Mouse (Mus musculus): Measurements from ENCODE around the gene Trim23.
"Not testable (repeated sequence)": the region's sequence is repeated elsewhere in the genome, so short reads cannot be mapped to it uniquely, and the experiment has no call there.

The Trim23 gene

DNA sequence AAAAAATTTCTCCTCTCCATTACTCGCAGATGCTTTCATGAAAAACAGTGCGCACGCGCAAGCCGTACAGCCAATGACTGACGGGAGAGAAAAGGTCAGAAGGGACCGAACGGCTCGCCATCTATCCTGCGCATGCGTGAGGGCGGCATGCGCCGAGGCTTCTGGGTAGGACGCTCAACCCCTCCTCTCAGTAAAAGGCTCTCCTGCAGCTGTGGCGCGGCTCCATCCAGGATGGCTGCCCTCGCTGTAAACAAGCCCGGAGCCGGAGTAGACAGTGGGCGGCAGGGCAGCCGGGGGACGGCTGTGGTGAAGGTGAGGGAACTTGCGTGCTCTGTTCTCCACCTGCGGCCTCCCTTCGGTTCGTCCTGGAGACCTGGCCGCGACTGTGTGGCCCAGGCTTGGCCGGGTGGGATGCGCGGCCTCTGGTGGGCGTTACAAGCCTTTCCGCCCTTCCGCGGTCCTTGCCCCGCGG lies at the start of gene Trim23:
Gene Trim23, plus strand, starts transcription at position 148 of the 472 bp plus-strand sequence.
- peak; percentile 95 to 96 for DNase-seq (ENCODE audit: low spot score in 2 of 2)

DNA sequence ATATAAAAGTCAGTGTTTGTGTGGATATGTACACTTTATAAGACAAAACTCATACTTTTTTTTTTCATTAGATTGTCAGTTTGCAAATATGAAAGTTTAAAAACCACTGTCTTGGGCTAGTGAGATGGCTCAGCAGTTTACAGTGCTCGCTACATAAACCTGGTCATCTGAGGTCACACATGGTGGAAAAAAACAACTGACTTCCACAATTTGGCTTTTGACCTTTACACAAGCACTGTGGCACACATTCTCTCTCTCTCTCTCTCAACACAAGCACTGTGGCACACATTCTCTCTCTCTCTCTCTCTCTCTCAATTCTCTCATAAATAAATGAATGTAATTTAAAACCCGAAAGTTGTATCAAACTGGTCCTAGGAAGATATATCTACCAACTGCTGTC lies 46.0 kb upstream of the Trim23 start:
- no peak for DNase-seq (ENCODE audit: low spot score in 2 of 2)

DNA sequence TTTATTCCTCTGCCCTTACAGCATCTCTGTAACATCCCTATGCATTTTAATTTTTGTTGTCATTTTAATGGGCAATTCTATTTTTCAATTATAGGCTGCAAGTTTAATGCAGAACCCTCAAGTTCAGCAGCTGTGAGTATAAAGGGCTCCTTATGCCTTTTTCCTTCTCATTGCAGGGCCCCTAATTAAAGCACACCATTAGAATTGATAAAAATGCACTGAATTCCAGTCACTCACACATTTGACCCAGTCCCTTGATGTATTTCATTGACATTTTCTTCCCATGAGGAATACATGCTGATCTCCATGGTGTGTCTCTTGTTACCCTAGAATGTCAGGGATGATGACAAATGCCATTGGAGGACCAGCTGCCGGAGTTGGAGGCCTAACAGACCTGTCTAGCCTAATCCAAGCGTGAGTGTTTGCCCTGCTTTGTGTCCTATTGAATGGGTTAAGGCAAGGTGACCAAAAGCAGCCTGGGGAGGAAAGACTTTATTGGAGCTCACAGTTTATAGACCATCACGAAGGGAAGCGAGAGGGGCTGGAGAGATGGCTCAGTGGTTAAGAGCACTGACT lies 44.0 kb upstream of the Trim23 start:
- no peak for DNase-seq (ENCODE audit: low spot score in 2 of 2)

DNA sequence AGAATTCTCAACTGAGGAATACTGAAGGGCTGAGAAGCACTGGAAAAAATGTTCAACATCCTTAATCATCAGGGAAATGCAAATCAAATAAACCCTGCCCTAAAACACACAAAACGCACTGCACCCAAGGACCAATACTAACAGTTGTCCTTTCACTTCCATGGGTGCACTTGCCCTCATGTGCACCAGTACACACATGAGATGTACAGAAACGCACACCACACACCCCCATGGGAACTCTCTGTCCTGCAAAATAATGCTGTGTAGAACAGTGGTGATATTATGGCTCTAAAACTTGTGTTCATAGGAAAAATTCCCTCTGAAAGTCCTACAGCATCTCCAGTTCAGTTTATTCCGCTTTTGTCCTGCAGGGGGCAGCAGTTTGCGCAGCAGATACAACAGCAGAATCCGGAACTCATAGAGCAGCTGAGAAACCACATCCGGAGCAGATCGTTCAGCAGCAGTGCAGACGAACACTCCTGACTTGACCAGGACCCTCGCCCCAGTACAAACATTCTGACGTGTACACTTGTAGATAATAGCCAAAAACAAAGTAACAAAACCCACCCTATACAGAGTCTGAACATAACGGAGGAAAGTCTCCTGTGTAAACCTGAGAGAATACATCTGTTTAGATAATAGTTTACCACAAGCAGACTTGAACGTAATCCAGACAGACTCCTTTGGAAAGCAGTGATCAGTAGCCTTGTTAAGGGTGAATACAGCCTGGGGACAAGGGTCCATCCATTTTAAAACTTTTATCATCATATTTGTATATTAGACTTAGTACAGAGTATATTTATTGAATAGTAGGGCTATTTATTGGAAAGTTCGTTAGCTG lies 39.0 kb upstream of the Trim23 start:
- DNase-seq (ENCODE audit: low spot score in 2 of 2) = peak; percentile 69 to 77

DNA sequence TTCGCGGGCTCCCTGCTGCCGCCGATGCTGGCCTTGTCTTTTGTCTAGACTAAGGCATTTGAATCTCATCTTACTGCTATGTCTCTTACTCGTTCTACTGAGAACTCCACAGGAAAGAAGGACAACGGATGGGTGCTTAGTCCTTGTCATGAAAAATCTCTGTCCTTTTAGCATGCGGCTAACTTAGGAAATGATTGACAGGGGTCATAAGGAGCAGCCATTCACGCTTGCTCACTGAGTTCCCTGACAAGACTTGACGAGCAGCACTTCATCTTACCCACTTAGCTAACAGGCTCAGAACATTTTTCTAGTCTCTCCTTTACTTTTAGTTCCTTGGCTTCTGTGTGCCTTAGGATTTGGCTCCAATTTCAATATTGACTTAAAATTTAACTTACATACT lies 33.7 kb upstream of the Trim23 start:
- DNase-seq (ENCODE audit: low spot score in 2 of 2) = no peak

DNA sequence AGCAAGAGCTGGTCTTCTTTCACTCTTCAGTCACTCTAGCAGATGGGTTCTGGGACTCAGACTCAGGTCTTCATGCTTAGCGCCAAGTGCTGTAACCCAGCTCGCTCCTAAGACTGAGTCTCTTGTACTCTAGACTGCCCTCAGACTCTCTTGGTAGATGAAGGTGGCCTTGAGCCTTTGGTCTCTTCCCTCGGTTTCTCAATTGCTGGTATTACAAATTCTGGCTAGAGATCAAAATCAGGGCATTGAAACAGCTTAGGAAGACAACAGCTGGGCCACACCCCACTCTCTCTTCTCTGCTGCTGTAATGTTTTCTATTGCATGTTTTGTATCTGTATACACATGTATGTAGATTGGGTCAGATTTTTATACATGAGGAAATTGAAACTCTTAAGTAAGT lies 33.0 kb upstream of the Trim23 start:
- no peak for DNase-seq (ENCODE audit: low spot score in 2 of 2)

DNA sequence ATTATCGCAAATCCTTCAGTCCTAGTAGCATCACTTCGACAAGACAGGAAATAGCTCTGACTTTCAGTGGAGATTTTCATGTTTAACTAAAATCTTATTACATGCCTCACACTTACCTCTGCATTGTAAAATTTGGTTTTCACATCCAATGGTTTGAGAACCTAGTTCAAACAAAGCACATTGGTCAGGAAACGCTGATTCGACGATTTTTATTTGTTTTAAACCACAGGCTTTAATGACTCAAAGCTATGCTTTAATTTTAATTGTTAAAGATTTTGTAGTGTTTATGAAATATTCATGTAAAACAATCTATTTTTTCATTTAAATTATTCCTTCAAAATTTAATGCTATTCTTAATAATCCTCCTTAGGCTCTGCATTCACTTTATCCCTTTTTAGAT lies 24.4 kb upstream of the Trim23 start:
- DNase-seq (ENCODE audit: low spot score in 2 of 2) = no peak

DNA sequence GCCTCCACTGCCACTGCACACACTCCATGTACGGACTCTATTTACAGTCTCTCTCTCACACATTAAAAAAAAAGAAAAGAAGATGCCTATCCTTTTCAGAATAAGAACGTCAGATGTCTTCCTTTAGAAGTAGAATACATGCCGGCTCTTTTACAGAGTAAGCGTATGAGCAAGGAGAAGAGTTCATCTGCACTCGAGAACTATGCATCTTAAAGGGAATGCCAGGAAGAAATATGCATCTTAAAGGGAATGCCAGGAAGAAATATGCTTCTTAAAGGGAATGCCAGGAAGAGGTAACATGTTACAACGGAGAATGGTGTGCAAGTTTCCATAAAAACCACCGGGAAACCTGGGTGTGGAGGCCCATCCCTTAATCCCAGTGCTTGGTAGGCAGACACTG lies 23.5 kb upstream of the Trim23 start:
- no peak for DNase-seq (ENCODE audit: low spot score in 2 of 2)

DNA sequence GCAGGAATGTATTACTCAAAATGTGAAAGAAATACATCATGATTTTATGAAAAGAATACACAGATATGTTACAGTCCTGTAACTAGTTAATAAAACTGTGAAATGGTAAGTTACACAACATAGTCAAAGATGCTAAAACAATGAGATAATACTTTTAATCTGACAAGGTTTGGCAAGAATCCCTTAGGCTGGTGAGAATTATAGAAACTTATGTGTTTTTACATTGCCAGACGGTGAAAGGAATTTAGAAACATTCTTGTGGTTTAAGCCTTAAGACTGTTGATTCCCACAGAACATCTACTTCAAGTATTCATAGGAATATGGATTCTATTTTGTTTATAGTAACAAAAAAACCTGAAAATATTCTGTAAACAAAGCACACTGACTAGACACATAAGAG lies 22.9 kb upstream of the Trim23 start:
- no peak for DNase-seq (ENCODE audit: low spot score in 2 of 2)

DNA sequence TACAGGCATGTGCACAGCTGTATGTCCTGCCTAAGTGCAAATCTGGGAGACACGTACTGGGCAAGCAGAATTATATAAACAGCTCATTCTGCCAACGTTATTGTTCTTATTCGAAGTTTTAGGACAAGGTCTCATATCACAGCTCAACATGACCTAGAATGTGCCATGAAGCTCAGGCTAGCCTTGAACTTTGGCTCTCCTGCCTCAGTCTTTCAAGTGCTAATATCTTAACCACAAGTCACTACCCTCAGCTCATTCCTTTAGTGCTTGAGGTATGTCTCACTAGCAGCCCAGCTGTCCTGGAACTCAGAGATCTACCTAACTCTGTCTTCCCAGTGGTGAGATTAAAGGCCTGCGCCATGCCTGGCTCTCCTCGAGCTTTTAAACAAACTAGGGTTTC lies 6.9 kb upstream of the Trim23 start:
- DNase-seq (ENCODE audit: low spot score in 2 of 2) = no peak

DNA sequence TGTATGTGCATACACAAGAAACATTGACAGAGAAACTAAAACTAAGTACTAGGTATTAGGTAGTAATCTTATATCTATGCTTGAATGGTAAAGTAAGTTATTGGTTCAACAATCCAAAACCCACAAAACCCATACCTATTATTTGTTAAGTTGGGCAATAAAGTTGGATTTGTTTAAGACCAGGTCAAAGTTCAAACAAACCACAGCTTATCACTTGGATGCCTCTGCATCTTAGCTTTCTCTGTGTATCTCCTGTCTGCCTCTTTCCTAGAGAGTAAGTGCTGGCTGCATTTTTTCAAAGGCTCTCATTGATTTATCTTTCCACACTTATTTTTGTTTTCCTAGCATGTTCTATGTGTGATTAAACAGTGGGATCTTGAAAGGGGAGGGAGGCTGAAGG lies 6.1 kb upstream of the Trim23 start:
- no peak for DNase-seq (ENCODE audit: low spot score in 2 of 2)

DNA sequence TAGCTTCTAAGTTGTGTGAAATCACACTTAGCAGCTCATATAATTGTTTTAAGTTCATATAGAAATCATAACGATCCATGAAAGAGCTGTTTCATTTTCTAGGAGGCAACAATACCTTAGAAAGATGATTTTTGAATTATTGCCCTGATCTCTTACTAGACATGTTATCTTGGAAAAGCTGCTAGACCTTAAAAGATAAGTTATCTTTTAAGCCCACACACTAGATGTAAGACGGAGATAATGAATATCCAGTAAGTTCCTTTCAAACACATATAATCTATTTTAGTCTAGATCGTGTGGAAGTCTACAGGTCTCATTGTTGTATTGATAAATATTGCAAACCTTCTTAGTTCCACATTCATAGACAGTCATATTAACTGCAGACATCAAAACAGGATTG lies 1.7 kb upstream of the Trim23 start:
- DNase-seq (ENCODE audit: low spot score in 2 of 2) = no peak

DNA sequence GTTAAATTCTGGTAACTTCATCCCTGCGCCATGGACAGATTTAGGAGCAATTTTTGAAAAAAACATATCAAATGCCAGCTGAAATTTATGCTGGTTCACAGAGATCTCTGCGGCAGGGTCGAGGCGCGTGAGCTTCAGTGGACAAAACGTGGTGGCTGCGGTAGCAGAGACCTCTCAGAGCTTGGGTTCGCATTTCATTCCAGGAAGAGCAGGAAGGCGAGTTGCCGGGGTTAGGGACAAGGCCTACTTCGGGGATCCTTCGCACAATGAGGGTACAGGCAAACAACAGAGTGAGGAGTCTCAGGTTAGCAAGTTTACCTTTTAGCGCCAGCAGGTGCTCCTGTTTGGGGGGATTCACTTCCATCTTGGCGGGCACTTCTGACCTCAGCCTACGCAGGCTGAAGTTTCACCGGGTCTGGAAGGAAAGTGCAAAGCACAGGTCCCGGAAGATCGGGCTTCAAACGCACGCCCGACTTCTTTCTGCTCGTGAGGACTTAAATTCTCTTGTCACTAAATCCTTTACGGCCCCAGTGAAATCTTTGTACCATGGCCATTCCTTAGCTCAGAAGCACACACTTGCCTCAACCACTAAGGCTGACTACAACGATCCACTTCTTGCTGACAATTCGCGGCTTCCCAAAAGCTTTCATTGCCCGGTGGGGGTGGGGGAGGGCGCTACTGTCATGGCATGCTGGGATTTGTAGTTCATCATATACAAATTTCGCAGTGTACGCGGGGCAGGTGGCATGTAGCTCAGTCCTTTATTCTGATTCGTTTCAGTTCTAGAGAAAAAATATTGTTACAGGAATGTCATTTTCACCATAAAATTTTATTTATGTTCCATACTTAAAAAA lies 574 bp upstream of the Trim23 start, which contains the start of gene Trappc13:
Gene Trappc13, minus strand, starts transcription at position 674 of the 854 bp plus-strand sequence.
- peak in 1 of 2 experiments; percentile 88 for DNase-seq (ENCODE audit: low spot score in 2 of 2)

DNA sequence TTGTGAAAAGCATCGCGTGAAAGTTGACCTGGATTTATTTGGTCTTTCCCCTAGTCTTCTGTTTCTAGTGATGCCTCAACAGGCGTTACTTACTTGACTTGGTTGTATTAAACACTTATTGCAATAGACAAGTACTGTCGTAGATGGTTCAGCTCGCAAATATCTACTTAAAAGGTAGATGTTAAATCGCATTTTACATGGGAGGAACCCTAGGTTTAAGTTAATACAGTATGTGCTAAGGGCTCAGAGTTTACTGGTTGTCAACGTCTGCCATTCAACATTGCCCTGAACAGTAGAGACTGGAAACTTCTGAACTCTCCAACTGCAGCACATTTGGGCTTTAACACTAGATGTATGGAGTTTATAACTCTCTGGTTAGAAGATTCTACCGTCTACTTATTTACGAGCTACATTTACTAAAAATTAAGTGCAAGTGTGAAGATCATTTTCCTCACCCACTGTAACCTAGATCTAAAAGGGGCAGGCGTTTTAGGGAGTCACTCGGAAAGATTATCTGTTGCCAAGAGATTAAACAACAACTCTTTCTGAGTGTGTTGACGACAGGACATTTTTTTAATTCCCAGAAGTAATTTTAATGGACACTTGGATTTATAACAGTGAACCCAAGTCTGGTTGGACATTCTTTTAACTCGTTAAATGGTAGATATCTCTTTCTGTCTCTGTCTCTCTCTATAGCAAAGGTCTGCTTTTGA lies 735 bp downstream of the Trim23 start:
- DNase-seq (ENCODE audit: low spot score in 2 of 2) = no peak

DNA sequence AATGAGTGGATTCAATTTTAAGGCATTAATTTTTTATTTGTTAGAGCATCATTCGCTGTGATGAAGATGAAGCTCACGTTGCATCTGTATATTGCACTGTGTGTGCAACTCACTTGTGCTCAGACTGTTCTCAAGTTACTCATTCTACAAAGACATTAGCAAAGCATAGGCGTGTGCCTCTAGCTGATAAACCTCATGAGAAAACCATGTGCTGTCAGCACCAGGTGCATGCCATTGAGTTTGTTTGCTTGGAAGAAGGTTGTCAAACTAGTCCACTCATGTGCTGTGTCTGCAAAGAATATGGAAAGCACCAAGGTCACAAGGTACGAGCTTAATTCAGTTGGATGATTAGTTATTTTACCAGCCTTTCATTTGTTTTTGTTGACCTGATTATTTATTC lies 8.8 kb downstream of the Trim23 start:
- no peak for DNase-seq (ENCODE audit: low spot score in 2 of 2)

DNA sequence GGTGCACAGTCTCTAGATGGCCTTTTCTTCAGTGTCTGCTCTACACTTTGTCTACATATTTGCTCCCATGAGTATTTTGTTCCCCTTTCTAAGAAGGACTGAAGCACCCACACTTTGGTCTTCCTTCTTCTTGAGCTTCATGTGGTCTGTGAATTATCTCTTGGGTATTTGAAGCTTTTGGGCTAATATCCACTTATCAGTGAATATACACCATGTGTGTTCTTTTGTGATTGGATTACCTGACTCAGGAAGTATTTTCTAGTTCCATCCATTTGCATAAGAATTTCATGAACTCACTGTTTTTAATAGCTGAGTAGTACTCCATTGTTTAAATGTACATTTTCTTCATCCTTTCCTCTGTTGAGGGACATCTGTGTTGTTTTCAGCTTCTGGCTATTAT lies 17.3 kb downstream of the Trim23 start:
- not testable (repeated sequence) for DNase-seq (ENCODE audit: low spot score in 2 of 2)

DNA sequence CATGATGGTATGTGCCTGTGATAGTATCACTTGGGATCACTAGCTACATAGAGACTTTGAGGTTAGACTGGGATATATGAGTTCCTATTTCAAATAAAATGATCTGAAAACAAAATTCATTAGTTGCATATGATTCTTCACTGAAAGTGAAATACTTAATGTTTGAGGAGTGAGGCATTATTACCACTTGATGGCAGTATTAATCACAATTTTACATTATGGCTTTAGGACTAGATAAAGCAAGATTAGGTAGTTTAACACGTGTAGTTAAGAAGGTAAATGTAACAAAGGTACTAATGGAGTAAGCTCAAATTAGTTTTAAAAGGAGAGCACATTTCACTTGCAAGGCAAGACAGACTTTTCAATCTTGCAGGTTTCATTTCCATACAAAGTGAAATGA lies 25.7 kb downstream of the Trim23 start:
- no peak for DNase-seq (ENCODE audit: low spot score in 2 of 2)

DNA sequence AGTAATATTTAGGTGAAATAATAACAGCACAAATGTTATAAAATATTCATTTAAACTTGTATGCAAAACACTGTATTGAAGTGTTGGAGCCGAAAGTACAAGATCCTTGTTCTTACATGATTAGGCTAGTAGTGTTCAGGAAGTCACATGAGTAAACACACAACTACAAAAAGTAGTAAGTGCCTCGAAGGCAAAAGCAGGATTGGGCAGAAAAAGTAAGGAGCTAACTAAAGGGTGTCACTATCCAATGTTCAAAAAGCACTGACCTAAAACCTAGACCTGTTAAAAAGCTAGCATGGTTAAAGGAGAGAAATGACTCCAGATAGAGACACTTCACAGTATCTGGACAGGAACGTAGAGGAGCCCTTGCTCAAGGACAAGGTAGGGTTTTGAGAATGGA lies 48.9 kb downstream of the Trim23 start:
- DNase-seq (ENCODE audit: low spot score in 2 of 2) = no peak

DNA sequence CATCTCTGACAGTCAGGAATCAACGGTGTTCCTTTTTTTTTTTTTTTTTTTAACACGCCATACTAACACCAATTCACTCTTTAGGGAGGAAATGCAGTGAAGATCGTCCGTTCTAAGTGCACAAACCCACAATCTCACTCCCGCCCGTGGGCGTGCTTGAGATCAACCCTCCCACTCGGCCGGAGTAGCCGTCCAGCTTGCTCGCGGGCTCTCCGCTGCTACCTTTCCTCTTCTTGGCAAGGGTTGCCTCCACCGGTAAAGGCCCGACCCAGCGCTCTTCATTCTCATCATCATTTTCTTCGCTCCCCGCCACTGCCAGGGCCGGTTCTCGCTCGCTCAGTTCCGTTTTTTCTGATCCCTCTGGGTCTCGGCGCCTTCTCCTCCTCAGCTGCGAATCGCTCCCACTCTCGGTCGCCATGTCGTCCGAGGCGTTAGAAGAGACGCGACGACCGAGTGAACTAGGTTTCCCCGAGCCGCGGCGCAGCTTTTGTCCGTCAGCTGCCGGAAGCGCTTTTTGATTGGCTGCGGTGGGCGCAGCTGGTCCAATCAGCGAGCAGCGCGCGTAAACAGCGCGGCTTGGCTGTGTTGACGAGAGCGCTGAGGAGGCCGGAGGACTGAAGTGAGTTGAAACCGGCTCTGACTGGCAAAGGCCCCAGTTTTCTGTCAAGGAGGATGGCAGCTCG lies 49.9 kb downstream of the Trim23 start, which contains the start of the genes Cenpk and Ppwd1:
Gene Cenpk, plus strand, starts transcription at position 228 of the 683 bp plus-strand sequence.
Gene Ppwd1, minus strand, starts transcription at position 460 of the 683 bp plus-strand sequence.
- DNase-seq (ENCODE audit: low spot score in 2 of 2) = peak; percentile 94 to 97

DNA sequence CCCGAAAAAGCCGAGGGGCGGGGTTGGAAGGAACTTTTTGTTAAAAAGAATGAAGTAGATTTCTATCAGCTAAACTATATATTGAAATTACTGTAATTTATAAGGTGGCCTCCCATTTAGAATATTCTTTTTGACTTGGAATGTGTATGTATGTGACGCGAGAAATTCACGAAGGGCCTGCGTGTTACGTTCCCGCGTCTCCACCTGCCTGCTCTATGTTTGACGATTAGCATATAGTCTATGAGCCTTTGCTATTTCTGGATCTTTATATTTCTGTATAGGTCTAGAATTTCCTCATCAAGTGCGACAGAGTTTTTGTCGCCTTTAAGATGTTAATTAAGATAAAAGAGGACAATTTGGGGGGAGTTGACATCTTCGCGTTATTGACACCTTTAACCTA lies 50.6 kb downstream of the Trim23 start:
- no peak for DNase-seq (ENCODE audit: low spot score in 2 of 2)
